Mouse (Mus musculus) cortical plate, adult 2 months (tissue): ENCODE results near the gene Nceh1.

Experiments used
- CTCF ChIP-seq: fragments of 200-500 bp; IDR thresholded peaks from 2 replicates; pipeline ENCODE4 v1.5.1; 2011; ENCODE audit warnings: mild to moderate bottlenecking, control low read depth, low read length; ENCODE audit not compliant: insufficient read depth; ENCODE audit errors: extremely low read depth
- POLR2A ChIP-seq: fragments of 200-500 bp; IDR thresholded peaks from 2 replicates; pipeline ENCODE4 v1.6.1; 2011; ENCODE audit warnings: mild to moderate bottlenecking, low read length, control low read depth; ENCODE audit not compliant: insufficient read depth; ENCODE audit errors: extremely low read depth

DNA sequence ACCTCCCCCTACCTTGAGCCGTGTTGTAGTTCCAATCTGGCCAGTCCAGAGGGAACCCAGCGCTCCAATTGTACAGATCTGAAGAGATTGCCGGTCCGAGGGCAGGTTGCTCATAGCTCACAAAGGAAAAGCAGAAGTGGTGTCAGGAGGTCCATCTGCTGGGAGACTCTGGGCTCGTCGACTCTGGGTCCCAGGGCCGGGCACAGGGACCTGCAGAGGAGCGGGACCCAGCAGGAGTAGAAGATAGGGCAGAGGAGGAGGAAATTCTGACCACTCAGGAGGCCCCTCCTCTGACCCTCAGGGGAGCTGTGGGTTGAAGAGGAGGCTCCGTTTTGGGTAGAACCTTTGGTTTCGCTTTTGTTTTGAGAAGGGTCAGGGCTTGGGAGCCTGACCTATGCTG, 75.7 kb downstream of the Nceh1 start:
- TF ChIP-seq POLR2A: no peak
- TF ChIP-seq CTCF: no peak
